Mouse (Mus musculus): Measurements from ENCODE around the gene Vmn1r131. TPM values are rescaled to one million over a fixed set of nuclear protein-coding genes. Genes with fewer than 3 reads are reported as not detected.

The Vmn1r131 gene
- total RNA-seq (2023), result not detected

GRCm38 (mm10) chr7:21545990-21546389, at the start of gene Vmn1r131:
TSS of gene Vmn1r131 (minus strand) at chr7:21546090.

GRCm38 (mm10) chr7:21511480-21511879, 34.4 kb downstream of the Vmn1r131 start, which contains the start of gene Vmn1r130:
TSS of gene Vmn1r130 (plus strand) at chr7:21511780.

Other genes starting within 250 kb of the Vmn1r131 start
- gene Vmn1r126, start 244.6 kb downstream of the Vmn1r131 start, total RNA-seq (2023), result not detected
- not detected for gene Vmn1r127, start 226.2 kb downstream of the Vmn1r131 start, total RNA-seq (2023)
- gene Vmn1r128, start 196.7 kb downstream of the Vmn1r131 start, total RNA-seq (2023), result not detected
- gene Vmn1r129, start 184.8 kb downstream of the Vmn1r131 start, total RNA-seq (2023), result not detected
- not detected for gene Gm6882, start 113.3 kb downstream of the Vmn1r131 start, total RNA-seq (2023)
- gene Vmn1r130, start 34.3 kb downstream of the Vmn1r131 start, total RNA-seq (2023), result not detected
- gene Vmn1r132, start 68.0 kb upstream of the Vmn1r131 start, total RNA-seq (2023), result not detected
- not detected for gene Gm4175, start 215.4 kb upstream of the Vmn1r131 start, total RNA-seq (2023)

Measured in T-cell, adult 66 days (primary cell).